Mouse (Mus musculus) CH12.LX (cell line): ENCODE results near the gene Ctla4. TPM values are rescaled to one million over a fixed set of nuclear protein-coding genes. Genes with fewer than 3 reads are reported as not detected.

Experiments used
- DNase-seq: peaks from one replicate; pipeline ENCODE4 v3.0.0-alpha.2; 2013; ENCODE audit errors: extremely low read depth
- H3K27ac ChIP-seq: 2 replicates; pipeline ENCODE4 v1.5.1; 2012; ENCODE audit warnings: low read depth, mild to moderate bottlenecking, control low read depth, moderate library complexity; ENCODE audit not compliant: insufficient read depth
- H3K27me3 ChIP-seq: replicated peaks from 2 replicates; pipeline ENCODE3; 2012; ENCODE audit warnings: inconsistent platforms
- H3K36me3 ChIP-seq, 2 experiments: replicated peaks in 1 of 2; 2 replicates each; pipeline versions ENCODE3 to v1.6.1; 2012; ENCODE audit warnings: inconsistent platforms in 1 of 2, low read length in 1 of 2, mild to moderate bottlenecking in 1 of 2, mixed read lengths in 1 of 2, moderate library complexity in 1 of 2; ENCODE audit not compliant: control insufficient read depth in 1 of 2, insufficient read depth in 1 of 2
- H3K4me1 ChIP-seq, 2 experiments: 2 replicates each; pipeline ENCODE4 v1.6.1; 2012; ENCODE audit warnings: inconsistent platforms in 1 of 2, moderate library complexity in 1 of 2; ENCODE audit not compliant: insufficient read depth in 2 of 2, control insufficient read depth in 1 of 2
- H3K4me2 ChIP-seq: 2 replicates; pipeline ENCODE4 v1.6.1; 2012; ENCODE audit warnings: low read depth, mild to moderate bottlenecking, control low read depth; ENCODE audit not compliant: poor library complexity, insufficient read depth, severe bottlenecking
- H3K4me3 ChIP-seq, 3 experiments: fragments of 150-350 bp in 1 of 3; sonication (generic) in 1 of 3; replicated peaks in 1 of 3; 2 replicates each; pipeline versions ENCODE3 to v1.5.1; 2011 to 2012; ENCODE audit warnings: low read depth in 2 of 3, low read length in 2 of 3, mild to moderate bottlenecking in 2 of 3, moderate library complexity in 2 of 3, control low read depth in 1 of 3, improper control_type of control experiment in 1 of 3, inconsistent platforms in 1 of 3, mixed read lengths in 1 of 3; ENCODE audit not compliant: poor library complexity in 1 of 3
- H3K79me2 ChIP-seq: replicated peaks from 2 replicates; pipeline ENCODE4 v1.6.1; 2012; ENCODE audit warnings: mild to moderate bottlenecking, moderate library complexity; ENCODE audit not compliant: control insufficient read depth, poor library complexity, insufficient read depth, severe bottlenecking; ENCODE audit errors: extremely low read depth
- H3K9ac ChIP-seq: 2 replicates; pipeline ENCODE4 v1.6.1; 2012; ENCODE audit warnings: low read depth, mild to moderate bottlenecking, control low read depth, moderate library complexity; ENCODE audit not compliant: insufficient read depth
- H3K9me3 ChIP-seq: replicated peaks from 2 replicates; pipeline ENCODE3; 2012; ENCODE audit warnings: low read length, inconsistent platforms, mixed read lengths
- BHLHE40 ChIP-seq: IDR thresholded peaks from 2 replicates; pipeline ENCODE4 v1.6.1; 2011; ENCODE audit warnings: mild to moderate bottlenecking, low read depth, low read length, improper control_type of control experiment
- CHD2 ChIP-seq: IDR thresholded peaks from 2 replicates; pipeline ENCODE4 v1.6.1; 2011; ENCODE audit warnings: low read length, improper control_type of control experiment
- E2F4 ChIP-seq: IDR thresholded peaks from 2 replicates; pipeline ENCODE4 v1.6.1; 2011; ENCODE audit warnings: low read depth, low read length, improper control_type of control experiment; ENCODE audit not compliant: insufficient replicate concordance
- ELF1 ChIP-seq: IDR thresholded peaks from 2 replicates; pipeline ENCODE4 v1.6.1; 2014; ENCODE audit warnings: low read depth, mild to moderate bottlenecking, inconsistent platforms, low read length, improper control_type of control experiment
- EP300 ChIP-seq: IDR thresholded peaks from 2 replicates; pipeline ENCODE4 v1.6.1; 2011; ENCODE audit warnings: low read length, improper control_type of control experiment
- IRF4 ChIP-seq: IDR thresholded peaks from 2 replicates; pipeline ENCODE4 v1.6.1; 2014; ENCODE audit warnings: low read depth, mild to moderate bottlenecking, inconsistent platforms, low read length, improper control_type of control experiment
- KAT2A ChIP-seq: IDR thresholded peaks from 2 replicates; pipeline ENCODE4 v1.6.1; 2012; ENCODE audit warnings: low read length, improper control_type of control experiment, inconsistent platforms; ENCODE audit not compliant: insufficient replicate concordance
- MAX ChIP-seq: IDR thresholded peaks from 2 replicates; pipeline ENCODE4 v1.6.1; 2011; ENCODE audit warnings: low read length, improper control_type of control experiment
- MEF2A ChIP-seq: IDR thresholded peaks from 2 replicates; pipeline ENCODE4 v1.6.1; 2014; ENCODE audit warnings: low read depth, mild to moderate bottlenecking, inconsistent platforms, low read length, improper control_type of control experiment, borderline replicate concordance
- NELFE ChIP-seq: IDR thresholded peaks from 2 replicates; pipeline ENCODE4 v1.6.1; 2011; ENCODE audit warnings: low read depth, low read length, improper control_type of control experiment
- NRF1 ChIP-seq: IDR thresholded peaks from 2 replicates; pipeline ENCODE4 v1.6.1; 2014; ENCODE audit warnings: low read depth, mild to moderate bottlenecking, inconsistent platforms, low read length, improper control_type of control experiment, moderate library complexity
- TBP ChIP-seq: conservative IDR thresholded peaks from 2 replicates; pipeline ENCODE4 v1.6.1; 2011; ENCODE audit warnings: low read depth, low read length, improper control_type of control experiment
- ZKSCAN1 ChIP-seq: IDR thresholded peaks from 2 replicates; pipeline ENCODE4 v1.6.1; 2012; ENCODE audit warnings: low read depth, inconsistent platforms, low read length, improper control_type of control experiment, borderline replicate concordance
- dilution Hi-C: fragments of 300-500 bp; cut with MboI; formaldehyde crosslinking; loops from 2 replicates; pipeline ENCODE4 v1.14.3; 2020; ENCODE audit warnings: low sequenced_read_pairs; ENCODE audit not compliant: extremely low pct_unique_long_range_greater_than_20kb, extremely low pct_ligation_motif_present
- in situ Hi-C: fragments of 300-500 bp; cut with MboI; formaldehyde crosslinking; loops from 3 replicates; pipeline ENCODE4 v1.14.3; 2019; ENCODE audit warnings: low sequenced_read_pairs, low pct_ligation_motif_present, low pct_unique_long_range_greater_than_20kb, mixed read lengths
- polyA plus RNA-seq: library from polyadenylated mRNA; unstranded; fragments of >175 nt; gene quantifications from 2 replicates; pipeline ENCODE4 v1.2.1, GENCODE M21; 2012; ENCODE audit warnings: low read depth; ENCODE audit not compliant: insufficient read length
- total RNA-seq, 2 experiments: library from RNA; depleted of rRNA; stranded (reverse); fragments of 300-350 nt in 1 of 2; fragments of >200 nt in 1 of 2; gene quantifications; 2 replicates each; pipeline ENCODE4 v1.2.3; 2012 to 2014

Ctla4 gene
- total and polyA plus RNA-seq, 3 experiments: 11.6 to 54.7 (median 53.7) TPM

DNA sequence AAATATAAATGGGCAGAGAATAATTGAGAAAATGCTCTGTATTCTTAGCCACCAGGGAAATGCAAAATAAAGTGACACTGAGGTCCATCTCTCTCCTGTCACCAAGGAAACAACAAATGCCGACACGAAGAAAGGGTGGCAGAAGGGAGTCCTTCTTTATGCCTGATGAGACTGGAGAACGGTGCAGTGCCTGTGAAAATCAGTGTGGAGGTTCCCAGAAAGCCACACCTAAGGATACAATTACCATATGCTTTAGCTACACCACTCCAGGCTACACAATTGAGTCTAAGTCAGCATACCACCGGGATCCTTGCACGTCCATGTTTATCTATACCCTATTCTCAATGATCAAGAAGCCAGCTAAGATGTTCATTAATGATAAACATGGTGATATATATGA, 25.4 kb upstream of the Ctla4 start:
- no peak overlapping the region for H3K4me3 ChIP-seq
- H3K79me2 ChIP-seq: no peaks in the 10 kb centered on the region; the same call in 1 of the 2 replicates
- peak overlapping the region; percentile 12; the same call in 1 of the 2 replicates for H3K27ac ChIP-seq
- TF ChIP-seq TBP: no peak
- no peak for TF ChIP-seq MEF2A
- TF ChIP-seq NRF1: no peak
- TF ChIP-seq BHLHE40: no peak
- TF ChIP-seq KAT2A: no peak
- TF ChIP-seq NELFE: no peak
- TF ChIP-seq CHD2: no peak
- TF ChIP-seq EP300: no peak
- no peak for TF ChIP-seq IRF4
- TF ChIP-seq E2F4: no peak
- no peak for TF ChIP-seq ZKSCAN1
- TF ChIP-seq MAX: no peak
- in situ Hi-C loops: loop anchor here (25.0 kb wide), 1 partner anchor 699 kb away; no protein-coding TSS in a partner anchor
- H3K4me2 ChIP-seq: no peak overlapping the region
- dilution Hi-C loops: no loop called here
- peaks cover 34 to 81% of the 10 kb centered on the region in 2 experiments for H3K4me1 ChIP-seq
- DNase-seq: no peak
- no peaks in the 10 kb centered on the region for H3K9me3 ChIP-seq
- no peak overlapping the region for H3K9ac ChIP-seq
- H3K27me3 ChIP-seq: no peaks in the 10 kb centered on the region
- peaks cover 0 to 5% of the 10 kb centered on the region in 2 experiments for H3K36me3 ChIP-seq

DNA sequence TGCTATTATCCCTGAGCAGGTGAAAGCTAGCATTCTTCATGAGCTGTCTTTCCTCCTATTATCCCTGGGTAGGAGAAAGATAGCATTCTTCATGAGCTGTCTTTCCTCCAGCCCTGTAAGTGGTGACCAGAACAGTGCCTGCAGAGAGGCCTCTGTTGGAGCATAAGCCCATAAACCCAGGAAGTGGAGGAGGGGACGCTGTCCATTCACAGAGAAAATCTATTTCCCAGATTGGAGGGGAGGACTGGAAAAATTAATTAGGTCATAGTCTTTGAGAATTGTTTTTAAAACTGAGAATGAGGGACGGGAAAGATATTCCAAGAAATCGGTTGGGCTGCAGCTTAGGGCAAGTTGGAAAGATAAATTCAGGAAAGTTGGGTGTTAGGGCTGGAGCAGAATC, 24.3 kb upstream of the Ctla4 start:
- Histone ChIP-seq H3K4me2 (peak overlapping the region; percentile 80; the same call in 1 of the 2 replicates), H3K4me1 (peaks cover 32 to 83% of the 10 kb centered on the region in 2 experiments), H3K27ac (peak overlapping the region; percentile 94), H3K9me3 (no peaks in the 10 kb centered on the region), H3K27me3 (no peaks in the 10 kb centered on the region), H3K4me3 (no peak overlapping the region), H3K9ac (peak overlapping the region; percentile 35; the same call in 1 of the 2 replicates), H3K79me2 (no peaks in the 10 kb centered on the region; the same call in 1 of the 2 replicates), H3K36me3 (peaks cover 0 to 5% of the 10 kb centered on the region in 2 experiments)
- TF ChIP-seq ELF1: peak; percentile 11; the same call in 1 of the 2 replicates
- TF ChIP-seq MEF2A: no peak
- no peak for TF ChIP-seq E2F4
- in situ Hi-C loops: loop anchor here (25.0 kb wide), 1 partner anchor 700 kb away; no protein-coding TSS in a partner anchor
- no peak for DNase-seq
- dilution Hi-C loops: no loop called here
